Mouse (Mus musculus): Measurements from ENCODE around the gene Ldhb. TPM values are rescaled to one million over a fixed set of nuclear protein-coding genes. Genes with fewer than 3 reads are reported as not detected.
"Not testable (repeated sequence)": the region's sequence is repeated elsewhere in the genome, so short reads cannot be mapped to it uniquely, and the experiment has no call there.

The Ldhb gene
- polyA plus RNA-seq, 1 experiment from 2014 or later: 577 TPM

- WGBS: 93% methylated on average over 2 of the region's 2 CpGs
- DNase-seq (ENCODE audit: low spot score): no peak
- no peaks in the 10 kb centered on the region for H3K27me3 ChIP-seq (replicated peaks; ENCODE audit: low read depth, poor library complexity, severe bottlenecking)
- H3K4me1 ChIP-seq: no peaks in the 10 kb centered on the region
- H3K36me3 ChIP-seq (replicated peaks): no peaks in the 10 kb centered on the region
- H3K4me3 ChIP-seq: no peak overlapping the region
- H3K27ac ChIP-seq (replicated peaks): no peak overlapping the region
- H3K9me3 ChIP-seq: no peaks in the 10 kb centered on the region
These were observed 24.9 kb upstream of the Ldhb start for GRCm38 (mm10) chr6:142532686-142533085.

- 94% methylated on average over 17 of the region's 17 CpGs for WGBS
- Histone ChIP-seq H3K4me3 (no peak overlapping the region), H3K27ac (replicated peaks) (no peak overlapping the region), H3K36me3 (replicated peaks) (no peaks in the 10 kb centered on the region), H3K27me3 (replicated peaks; ENCODE audit: low read depth, poor library complexity, severe bottlenecking) (no peaks in the 10 kb centered on the region), H3K9me3 (no peaks in the 10 kb centered on the region), H3K4me1 (no peaks in the 10 kb centered on the region)
- no peak for DNase-seq (ENCODE audit: low spot score)
These were observed 24.4 kb upstream of the Ldhb start for GRCm38 (mm10) chr6:142532141-142532540.

- H3K27me3 ChIP-seq (replicated peaks; ENCODE audit: low read depth, poor library complexity, severe bottlenecking): no peaks in the 10 kb centered on the region
- H3K9me3 ChIP-seq: no peaks in the 10 kb centered on the region
- WGBS: 84% methylated on average over 5 of the region's 5 CpGs
- no peak overlapping the region for H3K27ac ChIP-seq (replicated peaks)
- no peaks in the 10 kb centered on the region for H3K4me1 ChIP-seq
- H3K4me3 ChIP-seq: no peak overlapping the region
- no peak for DNase-seq (ENCODE audit: low spot score)
- H3K36me3 ChIP-seq (replicated peaks): no peaks in the 10 kb centered on the region
These were observed 22.6 kb upstream of the Ldhb start for GRCm38 (mm10) chr6:142530378-142530777.

GRCm38 (mm10) chr6:142529680-142530079, 21.9 kb upstream of the Ldhb start:
- no peak for DNase-seq (ENCODE audit: low spot score)
- Histone ChIP-seq H3K4me1 (no peaks in the 10 kb centered on the region), H3K4me3 (no peak overlapping the region), H3K27ac (replicated peaks) (0 out of 2 replicates have a peak overlapping the region, but pooled peaks have one; percentile 7), H3K27me3 (replicated peaks; ENCODE audit: low read depth, poor library complexity, severe bottlenecking) (no peaks in the 10 kb centered on the region), H3K9me3 (no peaks in the 10 kb centered on the region), H3K36me3 (replicated peaks) (no peaks in the 10 kb centered on the region)
- 85% methylated on average over 8 of the region's 8 CpGs for WGBS

- no peaks in the 10 kb centered on the region for H3K4me1 ChIP-seq
- DNase-seq (ENCODE audit: low spot score): no peak
- no peaks in the 10 kb centered on the region for H3K36me3 ChIP-seq (replicated peaks)
- H3K27ac ChIP-seq (replicated peaks): no peak overlapping the region
- H3K27me3 ChIP-seq (replicated peaks; ENCODE audit: low read depth, poor library complexity, severe bottlenecking): no peaks in the 10 kb centered on the region
- no peaks in the 10 kb centered on the region for H3K9me3 ChIP-seq
- 68% methylated on average over 1 of the region's 1 CpGs for WGBS
- no peak overlapping the region for H3K4me3 ChIP-seq
These were observed 20.3 kb upstream of the Ldhb start for GRCm38 (mm10) chr6:142527931-142528562.

GRCm38 (mm10) chr6:142524635-142525308, 17.0 kb upstream of the Ldhb start:
- DNase-seq (ENCODE audit: low spot score): peak; percentile 73
- H3K4me1 ChIP-seq: no peaks in the 10 kb centered on the region
- WGBS: 11% methylated on average over 4 of the region's 4 CpGs
- H3K4me3 ChIP-seq: no peak overlapping the region
- H3K9me3 ChIP-seq: no peaks in the 10 kb centered on the region
- no peak overlapping the region for H3K27ac ChIP-seq (replicated peaks)
- no peaks in the 10 kb centered on the region for H3K36me3 ChIP-seq (replicated peaks)
- H3K27me3 ChIP-seq (replicated peaks; ENCODE audit: low read depth, poor library complexity, severe bottlenecking): no peaks in the 10 kb centered on the region

- Histone ChIP-seq H3K4me1 (no peaks in the 10 kb centered on the region), H3K27me3 (replicated peaks; ENCODE audit: low read depth, poor library complexity, severe bottlenecking) (no peaks in the 10 kb centered on the region), H3K36me3 (replicated peaks) (no peaks in the 10 kb centered on the region), H3K27ac (replicated peaks) (no peak overlapping the region), H3K4me3 (no peak overlapping the region), H3K9me3 (no peaks in the 10 kb centered on the region)
- no peak for DNase-seq (ENCODE audit: low spot score)
- WGBS: 84% methylated on average over 12 of the region's 12 CpGs
These were observed 13.9 kb upstream of the Ldhb start for GRCm38 (mm10) chr6:142521591-142522110.

GRCm38 (mm10) chr6:142519110-142519509, 11.4 kb upstream of the Ldhb start:
- WGBS: 16% methylated on average over 6 of the region's 6 CpGs
- H3K27me3 ChIP-seq (replicated peaks; ENCODE audit: low read depth, poor library complexity, severe bottlenecking): 0 out of 2 replicates have a peak, but pooled peaks cover 8% of the 10 kb centered on the region
- H3K36me3 ChIP-seq (replicated peaks): no peaks in the 10 kb centered on the region
- no peaks in the 10 kb centered on the region for H3K9me3 ChIP-seq
- H3K4me1 ChIP-seq: no peaks in the 10 kb centered on the region
- H3K27ac ChIP-seq (replicated peaks): no peak overlapping the region
- DNase-seq (ENCODE audit: low spot score): peak; percentile 26
- H3K4me3 ChIP-seq: no peak overlapping the region

- WGBS: 71% methylated on average over 9 of the region's 9 CpGs
- Histone ChIP-seq H3K27me3 (replicated peaks; ENCODE audit: low read depth, poor library complexity, severe bottlenecking) (peaks cover 26% of the 10 kb centered on the region), H3K4me1 (peaks cover 22% of the 10 kb centered on the region)
- DNase-seq (ENCODE audit: low spot score); H3K9me3 ChIP-seq; H3K27ac ChIP-seq (replicated peaks); H3K36me3 ChIP-seq (replicated peaks); H3K4me3 ChIP-seq: not testable (repeated sequence)
These were observed 7.6 kb upstream of the Ldhb start for GRCm38 (mm10) chr6:142515379-142515778.

- no peaks in the 10 kb centered on the region for H3K9me3 ChIP-seq
- H3K4me1 ChIP-seq: peaks cover 27% of the 10 kb centered on the region
- no peak overlapping the region for H3K27ac ChIP-seq (replicated peaks)
- DNase-seq (ENCODE audit: low spot score): peak; percentile 68
- WGBS: 3% methylated on average over 10 of the region's 10 CpGs
- H3K27me3 ChIP-seq (replicated peaks; ENCODE audit: low read depth, poor library complexity, severe bottlenecking): peaks cover 29% of the 10 kb centered on the region
- no peaks in the 10 kb centered on the region for H3K36me3 ChIP-seq (replicated peaks)
- no peak overlapping the region for H3K4me3 ChIP-seq
These were observed 7.2 kb upstream of the Ldhb start for GRCm38 (mm10) chr6:142514912-142515311.

GRCm38 (mm10) chr6:142512902-142513301, 5.1 kb upstream of the Ldhb start:
- DNase-seq (ENCODE audit: low spot score): no peak
- no peaks in the 10 kb centered on the region for H3K36me3 ChIP-seq (replicated peaks)
- H3K27me3 ChIP-seq (replicated peaks; ENCODE audit: low read depth, poor library complexity, severe bottlenecking): peaks cover 45% of the 10 kb centered on the region
- H3K4me3 ChIP-seq: no peak overlapping the region
- peaks cover 45% of the 10 kb centered on the region for H3K4me1 ChIP-seq
- 42% methylated on average over 3 of the region's 3 CpGs for WGBS
- H3K9me3 ChIP-seq: no peaks in the 10 kb centered on the region
- H3K27ac ChIP-seq (replicated peaks): no peak overlapping the region

- peak; percentile 69 for DNase-seq (ENCODE audit: low spot score)
- WGBS: 17% methylated on average over 12 of the region's 12 CpGs
These were observed 3.9 kb upstream of the Ldhb start for GRCm38 (mm10) chr6:142511516-142512135.

More at GRCm38 (mm10) chr6:142511516-142512135, 3.9 kb upstream of the Ldhb start:
- H3K9me3 ChIP-seq: no peaks in the 10 kb centered on the region
- peaks cover 45% of the 10 kb centered on the region for H3K27me3 ChIP-seq (replicated peaks; ENCODE audit: low read depth, poor library complexity, severe bottlenecking)
- H3K4me1 ChIP-seq: peaks cover 49% of the 10 kb centered on the region
- H3K4me3 ChIP-seq: no peak overlapping the region
- peak overlapping the region; percentile 14; the same call in 1 of the 2 replicates for H3K27ac ChIP-seq (replicated peaks)
- H3K36me3 ChIP-seq (replicated peaks): no peaks in the 10 kb centered on the region

Measured in embryonic facial prominence, embryonic 10.5 days (tissue).